Mouse (Mus musculus) liver, embryonic 16.5 days (tissue): ENCODE data around the gene Dleu7. TPM values are rescaled to one million over a fixed set of nuclear protein-coding genes. Genes with fewer than 3 reads are reported as not detected.

ENCODE experiments used
- ATAC-seq: fragments of 200-750 bp; cut with Nextera tagmentation; 2 replicates; pipeline ENCODE4 v1.8.0; 2017; ENCODE audit warnings: low read depth, mild to moderate bottlenecking, moderate number of reproducible peaks, moderate library complexity
- H3K27ac ChIP-seq: fragments of 300-500 bp; sonication (generic); 2 replicates; pipeline ENCODE4 v1.5.1; 2014; ENCODE audit warnings: mild to moderate bottlenecking, low read length
- H3K27me3 ChIP-seq: fragments of 300-500 bp; sonication (generic); 2 replicates; pipeline ENCODE4 v1.6.1; 2014; ENCODE audit warnings: low read depth, low read length, mixed read lengths; ENCODE audit not compliant: control insufficient read depth, insufficient read depth
- H3K36me3 ChIP-seq: fragments of 300-500 bp; sonication (generic); 2 replicates; pipeline ENCODE4 v1.6.1; 2014; ENCODE audit warnings: mild to moderate bottlenecking; ENCODE audit not compliant: control insufficient read depth, insufficient read depth
- H3K4me1 ChIP-seq: fragments of 300-500 bp; sonication (generic); 2 replicates; pipeline ENCODE4 v1.6.1; 2014; ENCODE audit warnings: low read depth, low read length, mixed read lengths; ENCODE audit not compliant: control insufficient read depth
- H3K4me2 ChIP-seq: fragments of 300-500 bp; sonication (generic); 2 replicates; pipeline ENCODE4 v1.6.1; 2014; ENCODE audit warnings: low read depth, low read length, mixed read lengths
- H3K4me3 ChIP-seq: fragments of 300-500 bp; sonication (generic); 2 replicates; pipeline ENCODE4 v1.5.1; 2014; ENCODE audit warnings: low read depth, mild to moderate bottlenecking, low read length
- H3K9ac ChIP-seq: fragments of 300-500 bp; sonication (generic); 2 replicates; pipeline ENCODE4 v1.6.1; 2014; ENCODE audit warnings: low read depth, low read length
- H3K9me3 ChIP-seq: fragments of 300-500 bp; sonication (generic); replicated peaks from 2 replicates; pipeline ENCODE4 v1.6.1; 2016; ENCODE audit warnings: low read length; ENCODE audit not compliant: control insufficient read depth
- WGBS: fragments of 180-500 bp; shearing (Covaris S2); extraction: QIAGEN DNeasy Blood & Tissue Kit; methylation state at CpG from one replicate; pipeline ENCODE4 v1.1.7; 2014; ENCODE audit not compliant: insufficient replicate concordance; 5-methylcytosine and 5-hydroxymethylcytosine counted together
- polyA plus RNA-seq: library from polyadenylated mRNA; unstranded; fragments of >200 nt; fragmentation: Nextera tagmentation; extraction: Ambion mirVana; gene quantifications from 2 replicates; pipeline ENCODE4 v1.2.1, GENCODE M21; 2015

Gene Dleu7
- polyA plus RNA-seq, 1 experiment from 2014 or later: 0.13 TPM

- ATAC-seq: no peak
Observed at GRCm38 (mm10) chr14:62235214-62235613, 57.6 kb downstream of the Dleu7 start.

GRCm38 (mm10) chr14:62230968-62231367, 61.9 kb downstream of the Dleu7 start:
- no peak overlapping the region for H3K4me2 ChIP-seq
- H3K4me1 ChIP-seq: no peaks in the 10 kb centered on the region
- H3K9ac ChIP-seq: no peak overlapping the region
- no peak for ATAC-seq
- H3K27me3 ChIP-seq: no peaks in the 10 kb centered on the region
- H3K27ac ChIP-seq: no peak overlapping the region
- WGBS: 22% methylated on average over 3 of the region's 3 CpGs
- H3K36me3 ChIP-seq: no peaks in the 10 kb centered on the region
- H3K9me3 ChIP-seq: no peaks in the 10 kb centered on the region
- H3K4me3 ChIP-seq: no peak overlapping the region

More at GRCm38 (mm10) chr14:62235214-62235613, 57.6 kb downstream of the Dleu7 start:
- no peaks in the 10 kb centered on the region for H3K27me3 ChIP-seq
- H3K4me3 ChIP-seq: no peak overlapping the region
- no peak overlapping the region for H3K27ac ChIP-seq
- no peaks in the 10 kb centered on the region for H3K4me1 ChIP-seq
- no peak overlapping the region for H3K4me2 ChIP-seq
- H3K9ac ChIP-seq: no peak overlapping the region
- 57% methylated on average over 1 of the region's 1 CpGs for WGBS
- H3K9me3 ChIP-seq: no peaks in the 10 kb centered on the region
- H3K36me3 ChIP-seq: no peaks in the 10 kb centered on the region

GRCm38 (mm10) chr14:62227101-62227500, 65.7 kb downstream of the Dleu7 start:
- no peaks in the 10 kb centered on the region for H3K36me3 ChIP-seq
- no peak for ATAC-seq
- H3K4me1 ChIP-seq: no peaks in the 10 kb centered on the region
- H3K4me2 ChIP-seq: no peak overlapping the region
- H3K9ac ChIP-seq: no peak overlapping the region
- H3K27ac ChIP-seq: no peak overlapping the region
- H3K9me3 ChIP-seq: no peaks in the 10 kb centered on the region
- 59% methylated on average over 5 of the region's 5 CpGs for WGBS
- no peak overlapping the region for H3K4me3 ChIP-seq
- H3K27me3 ChIP-seq: no peaks in the 10 kb centered on the region

GRCm38 (mm10) chr14:62226576-62227047, 66.2 kb downstream of the Dleu7 start:
- no peaks in the 10 kb centered on the region for H3K27me3 ChIP-seq
- no peak overlapping the region for H3K27ac ChIP-seq
- no peak for ATAC-seq
- H3K36me3 ChIP-seq: no peaks in the 10 kb centered on the region
- H3K4me3 ChIP-seq: no peak overlapping the region
- no peaks in the 10 kb centered on the region for H3K4me1 ChIP-seq
- no peaks in the 10 kb centered on the region for H3K9me3 ChIP-seq
- 59% methylated on average over 11 of the region's 11 CpGs for WGBS
- no peak overlapping the region for H3K4me2 ChIP-seq
- H3K9ac ChIP-seq: no peak overlapping the region

Other genes starting within 250 kb of the Dleu7 start
- 36.7 and 44.9 TPM in 2 replicates for gene Rnaseh2b, start 458 bp downstream of the Dleu7 start, polyA plus RNA-seq
- gene Gucy1b2, start 163.2 kb upstream of the Dleu7 start, polyA plus RNA-seq: not detected in 2 replicates